Mouse (Mus musculus) megakaryocyte progenitor cell, adult 5-6 weeks (primary cell): ENCODE results near the gene Ergic2. TPM values are rescaled to one million over a fixed set of nuclear protein-coding genes. Genes with fewer than 3 reads are reported as not detected.

Source experiments
- ATAC-seq: replicated peaks from 2 replicates; pipeline ENCODE4 v1.8.0; 2016; ENCODE audit warnings: mild to moderate bottlenecking, moderate TSS enrichment, inconsistent platforms; ENCODE audit not compliant: poor library complexity
- total RNA-seq, 2 experiments: library from RNA; stranded (forward) in 1 of 2; stranded (reverse) in 1 of 2; fragments of 157-497, 149-512 nt in 1 of 2; fragments of 200-1000 nt in 1 of 2; gene quantifications; 2 replicates each; pipeline versions ENCODE4 v1.2.3 to v1.2.4; 2015 to 2017

The Ergic2 gene
- total RNA-seq (2015) (77.6 and 78.2 TPM in 2 replicates), total RNA-seq (2017) (113 and 134 TPM in 2 replicates)

DNA sequence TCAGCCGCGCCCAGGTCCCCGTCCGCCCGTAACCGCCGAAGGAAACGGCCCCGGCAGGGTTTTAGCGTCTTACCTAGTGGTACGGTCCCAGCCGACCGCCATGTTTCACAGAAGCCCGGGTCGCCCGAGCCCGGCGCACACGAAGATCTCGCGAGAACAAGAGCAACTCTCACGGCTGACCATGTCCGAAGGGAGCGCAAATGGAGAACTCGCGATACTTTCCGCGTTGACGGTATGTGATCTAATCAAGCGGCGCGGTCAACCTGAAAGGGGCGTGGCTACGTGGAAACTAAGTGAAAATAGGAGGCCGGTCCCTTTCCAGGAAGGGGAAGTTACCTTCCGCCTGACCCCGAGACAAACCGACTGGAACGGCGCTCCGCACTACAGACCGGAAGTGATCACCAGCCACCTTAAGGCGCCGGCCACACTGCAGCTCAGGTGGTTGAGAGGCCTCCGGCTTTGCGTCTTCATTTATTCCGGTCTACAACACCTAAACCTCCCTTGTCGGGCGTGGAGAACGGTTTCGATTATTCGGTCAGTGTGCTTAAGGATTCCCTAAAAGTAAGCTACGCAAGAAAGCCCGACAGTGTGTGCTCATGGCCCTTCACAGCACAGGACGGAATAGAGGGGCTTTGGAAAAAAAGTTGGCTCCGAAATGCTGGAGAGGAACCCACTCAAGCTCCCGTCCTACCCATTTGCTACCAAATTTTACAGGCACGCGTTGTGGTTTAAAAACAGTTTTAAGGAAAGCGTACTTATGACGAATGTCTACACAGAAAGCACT, at the start of gene Ergic2:
Gene Ergic2 (minus strand): TSS at position 478 of the 784 bp plus-strand sequence.
- ATAC-seq: peak; percentile 90

- ATAC-seq: no peak
Measured at GRCm38 (mm10) chr6:148260729-148261101, 48.5 kb upstream of the Ergic2 start.

DNA sequence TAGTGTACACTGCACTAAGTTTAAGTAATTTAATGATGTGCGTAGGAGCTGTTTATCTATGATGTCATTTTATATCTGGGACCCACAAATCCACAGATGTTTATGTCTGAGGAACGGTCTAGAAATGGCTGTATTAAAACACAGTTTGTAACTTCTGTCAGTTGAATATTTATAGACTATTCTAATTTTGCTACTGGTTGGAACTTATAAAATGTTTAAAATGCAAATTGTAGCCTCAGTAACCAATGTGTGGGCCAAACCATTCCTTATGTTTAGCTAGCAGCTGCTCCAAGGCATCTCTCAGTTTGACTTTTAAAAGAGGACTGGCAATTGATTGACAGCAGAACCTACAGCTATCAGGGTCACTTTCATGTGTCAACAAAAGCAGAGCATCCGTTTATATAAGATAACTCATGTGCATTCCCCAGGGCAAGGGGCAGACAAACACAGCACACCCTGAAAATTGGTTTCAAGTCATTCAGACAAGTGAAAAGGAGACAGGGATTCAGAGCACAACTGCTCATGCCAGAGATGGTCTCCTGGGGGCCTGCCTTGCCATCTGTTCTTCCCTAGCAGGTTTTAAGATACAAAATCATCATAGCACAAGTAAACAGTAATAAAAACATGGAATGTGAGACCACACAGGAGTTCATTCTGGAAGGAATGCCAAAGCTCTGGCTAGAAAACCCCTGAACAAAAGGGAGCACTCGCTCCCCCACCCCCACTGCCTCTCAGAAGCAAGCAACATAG, 48.0 kb upstream of the Ergic2 start:
- ATAC-seq: no peak

- ATAC-seq: no peak
Measured at GRCm38 (mm10) chr6:148259074-148259473, 46.9 kb upstream of the Ergic2 start.

GRCm38 (mm10) chr6:148257805-148258204, 45.6 kb upstream of the Ergic2 start:
- peak; percentile 54 for ATAC-seq

GRCm38 (mm10) chr6:148256109-148256508, 43.9 kb upstream of the Ergic2 start:
- peak; percentile 35; the same call in 1 of the 2 replicates for ATAC-seq

- no peak for ATAC-seq
Measured at GRCm38 (mm10) chr6:148255395-148256053, 43.4 kb upstream of the Ergic2 start.

- ATAC-seq: no peak
Measured at GRCm38 (mm10) chr6:148249221-148249620, 37.0 kb upstream of the Ergic2 start.

DNA sequence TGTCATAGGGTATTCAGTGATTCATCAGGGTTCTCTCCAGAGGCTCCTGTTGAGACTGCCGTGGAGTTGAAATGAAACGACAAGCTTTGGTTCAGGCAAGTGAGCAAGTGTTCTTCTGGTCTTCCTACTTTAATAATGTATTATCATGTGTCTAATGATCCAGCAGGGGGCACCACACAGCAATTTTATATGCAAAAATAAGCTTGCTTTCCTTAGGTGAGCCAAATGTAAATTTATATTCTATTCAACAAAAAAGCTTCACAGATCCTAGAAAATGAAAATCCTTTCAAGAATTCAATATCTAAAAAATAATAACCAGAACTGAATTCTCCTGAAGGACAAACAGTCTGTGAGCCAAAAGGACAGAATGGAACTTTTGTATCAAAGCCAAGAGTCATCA, 36.5 kb upstream of the Ergic2 start:
- ATAC-seq: peak; percentile 70

DNA sequence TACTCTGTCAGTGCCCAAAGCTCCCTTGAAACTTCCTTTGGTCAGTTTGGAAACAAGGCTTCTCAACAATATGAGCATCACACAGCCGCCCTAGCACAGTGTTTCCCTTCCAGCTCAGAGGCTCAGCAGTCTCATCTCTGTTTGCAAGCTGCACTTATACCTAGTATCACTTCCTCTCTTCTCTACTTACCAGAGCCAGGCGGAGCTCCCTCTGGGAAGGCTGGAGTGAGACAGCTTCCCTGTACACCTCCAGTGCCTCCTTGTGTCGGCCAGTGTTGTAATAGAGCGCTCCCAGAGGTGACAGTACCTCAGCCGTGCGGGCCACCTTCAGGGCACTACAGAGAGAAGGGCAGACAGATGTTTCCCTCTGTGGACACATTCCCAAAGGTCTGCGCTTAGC, 34.4 kb upstream of the Ergic2 start:
- peak; percentile 72 for ATAC-seq

GRCm38 (mm10) chr6:148244836-148245235, 32.7 kb upstream of the Ergic2 start:
- ATAC-seq: no peak

GRCm38 (mm10) chr6:148242304-148242703, 30.1 kb upstream of the Ergic2 start:
- peak; percentile 48 for ATAC-seq

DNA sequence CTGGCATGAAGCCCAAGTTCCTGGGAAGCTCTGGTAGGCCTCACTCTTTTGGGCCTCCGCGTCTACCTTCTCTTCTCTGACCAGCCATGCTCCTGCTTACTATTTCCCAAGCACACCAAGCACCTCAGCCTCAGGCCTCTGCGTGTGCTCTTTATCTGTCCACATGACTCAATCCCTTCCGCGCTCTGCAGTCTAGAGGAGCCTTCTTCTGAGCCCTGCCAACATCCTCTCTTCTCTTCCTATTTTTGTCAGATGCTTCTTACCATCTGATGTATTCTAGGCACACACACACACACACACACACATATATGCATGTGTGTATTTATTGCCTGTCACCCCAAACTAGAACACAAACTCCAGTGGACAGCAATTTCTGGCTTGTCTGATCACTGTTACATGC, 29.5 kb upstream of the Ergic2 start:
- ATAC-seq: no peak

GRCm38 (mm10) chr6:148239311-148239710, 27.1 kb upstream of the Ergic2 start:
- ATAC-seq: no peak

DNA sequence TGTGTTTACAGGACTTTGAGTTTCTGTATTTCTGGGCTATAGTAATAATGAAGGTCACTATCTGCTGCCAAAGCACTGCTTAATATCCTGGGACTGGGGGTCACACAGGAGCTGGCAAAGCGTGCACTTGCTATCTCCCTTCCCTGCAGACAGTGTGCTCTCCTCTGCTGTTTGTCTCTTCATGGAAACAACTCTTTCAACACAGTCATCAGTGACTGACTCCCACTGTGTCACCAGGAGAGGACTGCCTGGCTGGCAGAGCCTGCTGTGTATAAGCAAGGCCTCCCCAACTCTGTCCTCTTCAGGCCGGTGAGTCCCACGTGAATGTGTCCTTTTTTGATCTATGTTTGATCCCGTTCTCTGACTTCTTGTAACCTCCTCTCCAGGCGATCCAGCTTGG, 25.3 kb upstream of the Ergic2 start:
- no peak for ATAC-seq

DNA sequence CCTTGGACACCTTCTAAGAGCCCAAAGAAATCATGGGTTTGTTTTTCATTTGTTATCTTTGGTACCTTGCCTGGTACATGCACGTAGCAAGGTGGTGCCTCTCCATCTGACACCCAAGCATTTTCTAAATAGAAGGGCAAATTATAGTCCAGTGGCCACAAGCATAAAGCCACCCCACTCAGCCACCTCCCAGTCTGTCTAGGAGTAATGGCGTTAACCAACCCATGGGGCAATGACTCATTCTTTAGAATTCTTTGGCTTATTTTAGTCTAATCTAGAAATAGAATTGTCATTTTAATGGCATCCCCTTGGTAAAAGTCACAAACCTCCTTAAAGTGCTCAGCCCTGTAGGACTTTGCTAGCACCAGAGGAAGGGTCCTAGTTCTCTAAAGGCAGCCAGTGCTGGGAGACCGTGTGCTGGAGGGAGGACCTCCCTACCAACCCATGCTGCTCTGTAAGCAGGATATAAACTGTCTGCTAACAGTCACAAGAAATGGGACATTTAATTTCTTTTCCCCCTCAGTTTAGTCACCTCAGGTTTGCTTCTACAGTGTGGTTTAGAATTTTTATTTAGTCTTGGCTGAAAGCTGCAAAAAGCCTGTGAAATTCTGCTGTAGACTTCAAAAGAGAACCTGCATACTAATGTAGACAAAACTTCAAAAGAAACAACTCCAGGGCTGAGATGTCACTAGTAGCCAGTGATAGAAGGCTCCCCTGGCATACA, 22.1 kb upstream of the Ergic2 start:
- no peak for ATAC-seq

DNA sequence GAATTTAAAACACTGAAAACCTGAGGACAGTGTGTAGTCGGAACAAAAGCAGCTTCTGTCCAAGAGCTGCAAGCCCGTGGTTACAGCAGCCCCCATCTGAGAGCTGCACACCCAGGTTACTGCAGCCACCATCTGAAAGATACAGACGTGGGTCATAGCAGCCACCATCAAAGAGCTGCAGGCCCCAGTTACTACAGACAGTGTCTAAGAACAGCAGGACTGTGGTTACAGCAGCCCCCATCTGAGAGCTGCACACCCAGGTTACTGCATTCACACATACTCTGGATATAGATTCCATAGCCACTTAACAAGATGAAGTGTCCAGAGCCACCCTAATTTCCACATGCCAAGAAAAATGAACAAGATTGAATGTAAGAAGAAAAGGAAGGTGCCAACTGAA, 15.4 kb upstream of the Ergic2 start:
- ATAC-seq: no peak

DNA sequence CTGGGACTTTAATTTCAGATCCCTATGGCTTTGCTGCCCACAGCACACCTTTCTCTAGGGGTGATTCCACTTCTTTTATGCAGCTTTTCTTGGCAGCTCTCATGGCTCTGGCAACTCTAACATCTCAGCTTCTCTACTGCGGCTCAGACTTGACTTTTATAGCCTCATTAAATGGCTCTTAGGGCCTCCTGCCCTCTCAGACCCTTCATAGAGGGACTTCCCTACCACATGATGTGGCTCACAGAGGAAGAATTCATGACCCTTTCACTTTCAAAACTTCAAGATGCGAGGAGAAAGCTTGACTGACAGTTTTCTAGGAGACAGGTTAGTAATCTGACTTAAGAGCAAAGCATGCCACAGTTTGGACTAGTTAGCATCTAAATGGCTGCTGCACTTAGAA, 10.5 kb upstream of the Ergic2 start:
- ATAC-seq: no peak

- peak; percentile 73 for ATAC-seq
Measured at GRCm38 (mm10) chr6:148218235-148219076, 6.3 kb upstream of the Ergic2 start.

- ATAC-seq: no peak
Measured at GRCm38 (mm10) chr6:148216752-148217151, 4.6 kb upstream of the Ergic2 start.
